Mouse (Mus musculus) granulocyte monocyte progenitor cell, adult 5-6 weeks (primary cell): ENCODE results near the gene Jade1. TPM values are rescaled to one million over a fixed set of nuclear protein-coding genes. Genes with fewer than 3 reads are reported as not detected.

ENCODE experiments used
- ATAC-seq: replicated peaks from 2 replicates; pipeline ENCODE4 v1.8.0; 2016; ENCODE audit warnings: mild to moderate bottlenecking, moderate TSS enrichment, inconsistent platforms; ENCODE audit not compliant: poor library complexity, severe bottlenecking
- total RNA-seq, 2 experiments: library from RNA; stranded (forward) in 1 of 2; stranded (reverse) in 1 of 2; fragments of 200-712, 200-1000 nt in 1 of 2; fragments of >200 nt in 1 of 2; fragmentation: Nextera tagmentation in 1 of 2; gene quantifications; 2 replicates each; pipeline ENCODE4 v1.2.3; 2014 to 2017

Jade1 gene
- total RNA-seq (2014; fragmentation: Nextera tagmentation) (32.6 and 53.3 TPM in 2 replicates), total RNA-seq (2017) (38.8 and 72.7 TPM in 2 replicates)

DNA sequence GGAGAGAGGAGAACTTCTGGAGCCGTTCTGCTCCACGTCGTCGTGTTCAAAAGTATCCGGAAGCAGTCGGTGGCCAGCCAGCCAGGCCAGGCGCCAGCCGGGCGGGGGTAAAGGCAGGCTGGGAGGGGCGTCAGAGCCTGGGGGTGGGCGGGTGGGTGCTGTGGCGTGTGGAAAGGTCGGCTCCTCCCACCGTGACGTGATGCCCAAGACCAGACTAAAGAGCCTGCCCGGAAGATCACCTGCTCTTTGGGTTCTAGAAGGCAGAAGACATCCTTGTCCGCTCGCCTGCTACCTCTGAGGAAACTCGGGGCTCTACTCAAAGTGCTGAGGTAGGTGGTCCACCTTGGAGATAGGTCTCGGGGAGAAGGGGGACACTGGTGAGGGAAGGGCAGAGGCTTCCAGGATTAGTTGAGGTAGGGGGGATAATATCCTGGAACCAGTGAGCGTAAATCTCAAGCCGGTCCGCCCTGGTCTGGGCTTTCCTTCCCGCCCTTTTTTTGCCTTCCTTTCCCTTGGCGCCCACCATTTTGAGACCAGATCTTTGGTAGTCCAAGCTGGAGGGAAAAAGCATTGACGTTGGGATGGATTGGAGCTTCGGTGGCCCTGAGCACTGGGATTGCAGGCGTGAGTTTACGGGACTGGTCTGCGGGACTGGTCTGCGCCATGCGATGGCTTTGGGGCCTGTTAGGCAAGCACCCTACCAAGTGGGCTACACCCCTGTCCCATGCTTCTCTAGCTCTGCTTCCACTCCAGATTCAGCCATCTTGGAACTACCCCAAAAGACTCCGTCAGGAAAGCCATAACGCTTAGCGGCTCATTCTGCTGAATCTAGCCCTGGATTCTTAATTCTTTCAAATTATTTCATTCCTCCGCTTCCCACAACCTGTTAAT is at the start of gene Jade1:
Gene Jade1 (plus strand): TSS at position 241 of the 891 bp plus-strand sequence.
- no peak for ATAC-seq

- peak; percentile 92 for ATAC-seq
These were observed 46.1 kb upstream of the Jade1 start for GRCm38 (mm10) chr3:41509441-41509840.

DNA sequence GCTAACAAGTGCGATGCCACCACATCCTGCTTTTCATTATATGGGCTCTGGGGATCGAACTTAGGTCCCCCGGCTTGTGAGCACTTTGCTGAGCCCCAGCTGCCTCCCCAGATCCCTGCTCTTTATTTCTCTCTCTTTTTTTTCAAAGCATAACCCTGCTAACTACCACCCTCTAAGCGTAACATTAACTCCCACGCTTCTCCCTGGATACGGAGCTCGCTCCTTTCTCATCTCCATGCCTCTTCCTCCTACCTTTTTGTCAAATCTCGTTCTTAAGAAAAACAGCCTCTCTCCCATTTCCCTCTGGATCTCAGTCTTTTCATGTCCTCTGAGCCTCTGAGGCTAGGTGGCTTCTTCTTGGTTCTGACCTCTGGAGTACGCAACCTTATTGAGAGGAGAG is 45.3 kb upstream of the Jade1 start:
- ATAC-seq: no peak

GRCm38 (mm10) chr3:41510750-41511149 is 44.8 kb upstream of the Jade1 start:
- ATAC-seq: no peak

GRCm38 (mm10) chr3:41514003-41514402 is 41.5 kb upstream of the Jade1 start:
- no peak for ATAC-seq

DNA sequence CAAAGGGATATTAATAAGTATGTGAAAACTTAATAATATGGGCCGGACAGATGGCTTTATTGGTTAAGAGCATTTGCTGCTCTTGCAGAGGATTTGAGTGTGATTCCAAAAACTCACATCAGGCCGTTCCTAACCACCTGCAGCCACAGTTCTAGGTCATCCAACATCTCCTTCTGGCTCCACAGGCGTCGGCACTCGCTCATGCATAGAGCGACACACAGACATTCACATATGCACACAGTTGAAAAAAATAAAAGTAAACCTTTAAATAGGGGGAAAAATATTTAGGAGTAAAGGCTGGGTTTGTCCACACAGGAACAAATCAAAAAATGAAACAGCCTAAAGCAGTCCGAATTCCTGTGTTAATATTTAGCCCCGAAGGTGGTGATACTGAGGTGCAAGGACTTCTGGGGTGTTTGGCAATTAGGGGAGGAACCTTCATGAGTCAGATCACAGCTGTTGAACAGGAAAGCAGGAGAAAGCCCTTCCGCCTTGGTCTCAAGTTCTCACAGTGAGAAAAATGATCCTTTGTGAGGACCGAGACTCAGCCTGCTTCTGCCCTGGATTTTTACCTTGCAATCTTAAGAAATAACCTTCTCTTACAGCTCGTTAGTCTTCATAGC is 40.7 kb upstream of the Jade1 start:
- peak; percentile 95 for ATAC-seq

- ATAC-seq: no peak
These were observed 38.5 kb upstream of the Jade1 start for GRCm38 (mm10) chr3:41516961-41517518.

DNA sequence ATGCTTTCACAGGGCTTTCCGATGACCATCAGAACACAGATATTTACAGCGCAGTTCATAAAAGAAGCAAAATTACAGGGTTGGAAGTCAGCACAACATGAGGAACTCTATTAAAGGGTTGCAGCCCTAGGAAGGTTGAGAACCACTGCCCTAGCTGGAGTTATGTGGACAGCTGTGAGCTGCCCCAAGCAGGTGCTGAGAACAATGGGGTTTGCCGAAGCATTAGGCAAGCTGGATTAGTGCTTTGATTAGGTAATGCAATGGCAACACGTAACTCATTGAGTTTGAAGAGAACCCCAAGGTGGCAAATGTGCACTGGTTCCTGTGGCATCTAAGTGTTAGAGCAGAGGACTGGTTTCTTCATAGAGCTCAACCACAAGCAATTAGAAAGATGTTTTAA is 34.6 kb upstream of the Jade1 start:
- ATAC-seq: peak; percentile 24; the same call in 1 of the 2 replicates

DNA sequence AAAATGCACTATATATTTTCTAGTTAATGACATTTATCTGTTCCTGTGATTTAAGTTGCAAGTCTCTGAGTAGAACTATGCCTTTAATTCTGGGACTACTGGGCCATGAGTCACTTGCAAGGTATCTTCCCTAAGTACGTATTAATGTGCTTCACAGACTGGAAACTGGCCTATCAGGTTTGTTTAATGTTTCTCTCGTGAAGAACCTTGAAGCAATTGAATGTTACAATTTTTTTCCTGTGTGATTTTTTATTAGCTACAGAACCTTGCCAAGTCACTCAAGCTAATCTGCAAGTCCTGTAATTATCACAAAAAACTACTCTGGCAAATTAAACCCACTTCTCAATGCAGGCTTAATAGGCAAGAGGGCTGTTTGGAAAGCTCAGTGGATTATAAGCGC is 33.8 kb upstream of the Jade1 start:
- no peak for ATAC-seq

DNA sequence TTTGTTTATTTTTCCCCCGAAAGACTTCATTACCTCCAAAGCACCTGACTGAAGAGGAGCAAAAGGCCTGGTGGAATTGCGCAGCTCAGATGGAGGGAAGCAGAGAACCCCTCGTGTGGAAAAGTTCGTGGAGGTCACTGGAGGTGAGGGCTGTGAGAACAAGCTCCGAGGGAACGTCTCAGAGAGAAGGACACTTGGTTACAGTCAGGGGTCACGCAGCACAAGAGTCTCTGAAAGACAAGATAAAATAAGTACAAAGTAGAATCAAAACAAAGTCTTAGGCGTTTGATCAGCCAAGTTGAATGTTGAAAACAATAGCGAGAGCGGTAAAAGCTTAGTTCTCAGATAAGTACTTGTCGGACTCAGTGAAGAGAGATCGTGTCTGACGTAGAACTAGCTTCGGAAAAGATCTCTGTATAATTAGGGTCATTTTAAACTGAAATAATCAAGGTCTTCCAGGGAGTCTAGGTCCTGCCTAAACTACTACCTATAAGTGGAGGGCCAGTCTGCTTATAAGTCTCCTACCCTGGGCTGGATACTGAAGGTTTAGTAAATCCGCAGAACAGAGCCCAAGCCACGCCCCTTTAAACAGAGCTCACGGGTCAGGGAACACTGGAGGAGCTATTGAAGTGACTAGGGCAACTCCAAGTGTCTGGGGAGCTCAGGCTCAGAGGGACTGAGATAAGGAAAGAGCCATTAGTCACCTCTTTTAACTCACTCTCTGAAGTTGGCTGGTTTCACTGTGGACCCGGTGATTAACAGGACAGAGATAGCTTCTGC is 33.1 kb upstream of the Jade1 start:
- peak; percentile 50 for ATAC-seq

GRCm38 (mm10) chr3:41523006-41523375 is 32.5 kb upstream of the Jade1 start:
- no peak for ATAC-seq

GRCm38 (mm10) chr3:41523460-41523859 is 32.1 kb upstream of the Jade1 start:
- ATAC-seq: peak; percentile 88

DNA sequence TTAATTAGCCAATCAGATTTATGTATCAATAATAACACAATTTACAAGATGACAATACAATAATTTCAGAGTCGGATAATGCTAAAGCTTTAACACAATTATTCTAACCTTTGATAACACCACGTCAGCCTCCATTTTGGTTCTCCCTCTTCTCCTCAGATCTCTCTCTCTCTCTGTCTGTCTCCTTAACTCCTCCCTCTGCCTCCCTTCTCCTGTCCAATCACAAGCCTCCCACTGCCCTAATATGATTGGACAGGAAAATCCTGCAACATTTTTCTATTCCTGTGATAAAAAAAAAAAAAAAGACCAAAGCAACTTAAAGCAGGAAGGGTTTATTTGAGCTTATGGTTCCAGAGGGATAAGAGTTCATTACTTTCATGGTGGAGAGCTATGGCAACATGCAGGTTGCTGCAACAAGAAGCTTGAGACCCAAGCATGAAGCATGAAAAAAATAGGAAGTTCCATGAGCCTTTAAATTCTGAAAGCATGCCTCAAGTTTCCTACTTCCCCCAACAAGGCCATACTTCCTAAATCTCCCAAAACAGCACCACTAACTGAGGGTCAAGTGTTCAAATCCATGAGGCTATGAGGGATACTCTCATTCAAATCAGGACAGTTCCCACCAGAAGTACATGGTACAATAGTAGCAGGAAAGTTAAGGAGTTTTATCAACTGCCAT is 27.1 kb upstream of the Jade1 start:
- ATAC-seq: peak; percentile 85

DNA sequence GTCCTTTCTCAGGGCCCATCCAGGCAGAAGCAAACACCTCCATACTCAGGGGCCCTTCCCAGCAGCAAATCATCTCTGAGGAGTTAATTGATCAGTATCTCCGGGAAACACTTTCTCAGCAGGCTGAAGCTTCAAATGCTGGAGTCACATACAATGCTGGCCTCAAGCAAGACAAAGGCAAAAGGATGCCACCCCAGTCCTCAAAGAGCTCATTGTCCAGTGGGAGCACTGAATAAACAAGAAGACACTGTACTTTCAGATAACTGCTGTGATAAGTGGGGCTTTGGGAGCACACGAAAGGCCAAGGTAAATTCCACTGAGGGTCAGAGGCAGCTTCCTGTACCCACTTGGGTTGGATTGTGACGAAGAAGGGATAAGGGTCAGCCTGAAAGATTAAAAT is 25.4 kb upstream of the Jade1 start:
- ATAC-seq: no peak

DNA sequence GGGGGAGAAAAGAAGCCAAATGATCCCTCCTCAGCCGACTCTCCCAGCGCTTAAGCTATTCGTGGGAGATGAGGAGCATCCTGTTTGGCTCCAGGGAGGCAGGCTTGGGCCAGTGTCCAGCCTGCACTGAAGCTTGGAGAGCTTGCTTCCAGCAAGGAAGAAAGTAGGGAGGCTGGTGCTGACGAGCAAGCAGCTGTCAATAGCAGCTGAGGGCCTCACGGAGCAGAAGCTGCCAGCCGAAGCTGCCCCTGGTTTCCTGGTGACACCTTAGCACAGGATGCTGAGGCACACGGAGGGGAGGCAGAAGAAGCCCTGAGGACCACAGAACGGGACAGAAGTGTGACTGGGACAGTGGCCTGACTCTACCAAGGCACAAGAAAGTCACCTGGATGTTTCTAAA is 24.0 kb upstream of the Jade1 start:
- no peak for ATAC-seq

DNA sequence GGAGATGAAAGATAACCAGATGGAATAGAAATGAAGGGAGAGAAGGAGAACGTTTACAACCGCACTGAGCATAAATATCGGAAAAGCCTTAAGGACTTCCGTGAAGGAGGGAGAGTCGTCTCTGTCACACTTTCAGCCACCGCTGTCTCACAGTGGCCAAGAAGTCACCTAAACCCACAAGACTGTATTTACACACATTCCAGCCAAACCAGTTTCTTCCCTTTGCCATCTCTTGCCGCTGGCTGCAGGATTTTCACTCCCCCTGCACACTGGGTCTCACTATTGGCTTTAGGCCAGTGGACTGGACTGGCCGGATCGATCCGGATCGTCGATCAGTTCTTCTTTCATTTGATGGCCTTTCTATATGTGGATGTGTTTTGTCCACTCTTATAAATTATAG is 23.4 kb upstream of the Jade1 start:
- ATAC-seq: no peak

DNA sequence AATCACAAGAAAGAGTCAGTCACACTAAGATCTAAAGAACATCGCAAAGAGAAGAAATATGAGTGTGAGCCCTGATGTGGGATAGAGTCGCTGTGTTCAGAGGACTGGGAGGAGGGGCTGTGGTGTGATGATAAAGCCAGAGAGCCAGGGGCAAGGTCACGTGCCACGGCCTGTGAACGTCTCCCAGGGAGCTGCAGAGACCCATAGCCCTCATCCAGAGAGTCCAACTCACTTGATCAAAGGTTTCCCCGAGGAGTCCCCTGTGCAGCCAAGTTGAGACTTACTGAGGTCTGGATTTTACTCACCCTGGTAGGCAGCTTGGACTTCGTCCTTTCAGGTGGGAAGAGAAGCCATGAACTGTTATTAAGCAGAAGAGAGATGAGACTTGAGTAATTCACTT is 21.9 kb upstream of the Jade1 start:
- ATAC-seq: no peak

GRCm38 (mm10) chr3:41537957-41538356 is 17.6 kb upstream of the Jade1 start:
- ATAC-seq: no peak

- peak; percentile 92 for ATAC-seq
These were observed 14.2 kb upstream of the Jade1 start for GRCm38 (mm10) chr3:41541313-41541712.

GRCm38 (mm10) chr3:41544451-41544850 is 11.1 kb upstream of the Jade1 start:
- ATAC-seq: no peak
